Mouse (Mus musculus) cortical plate, adult 2 months (tissue): ENCODE measurements at regions not wholly inside any gene's neighbourhood (a gene's known extent, or its start where the extent isn't known, plus 50 kb on each side); places are given as distances from the start of the nearest gene placed in this dataset.

Experiments used
- CTCF ChIP-seq: fragments of 200-500 bp; IDR thresholded peaks from 2 replicates; pipeline ENCODE4 v1.5.1; 2011; ENCODE audit warnings: mild to moderate bottlenecking, control low read depth, low read length; ENCODE audit not compliant: insufficient read depth; ENCODE audit errors: extremely low read depth
- POLR2A ChIP-seq: fragments of 200-500 bp; IDR thresholded peaks from 2 replicates; pipeline ENCODE4 v1.6.1; 2011; ENCODE audit warnings: mild to moderate bottlenecking, low read length, control low read depth; ENCODE audit not compliant: insufficient read depth; ENCODE audit errors: extremely low read depth

DNA sequence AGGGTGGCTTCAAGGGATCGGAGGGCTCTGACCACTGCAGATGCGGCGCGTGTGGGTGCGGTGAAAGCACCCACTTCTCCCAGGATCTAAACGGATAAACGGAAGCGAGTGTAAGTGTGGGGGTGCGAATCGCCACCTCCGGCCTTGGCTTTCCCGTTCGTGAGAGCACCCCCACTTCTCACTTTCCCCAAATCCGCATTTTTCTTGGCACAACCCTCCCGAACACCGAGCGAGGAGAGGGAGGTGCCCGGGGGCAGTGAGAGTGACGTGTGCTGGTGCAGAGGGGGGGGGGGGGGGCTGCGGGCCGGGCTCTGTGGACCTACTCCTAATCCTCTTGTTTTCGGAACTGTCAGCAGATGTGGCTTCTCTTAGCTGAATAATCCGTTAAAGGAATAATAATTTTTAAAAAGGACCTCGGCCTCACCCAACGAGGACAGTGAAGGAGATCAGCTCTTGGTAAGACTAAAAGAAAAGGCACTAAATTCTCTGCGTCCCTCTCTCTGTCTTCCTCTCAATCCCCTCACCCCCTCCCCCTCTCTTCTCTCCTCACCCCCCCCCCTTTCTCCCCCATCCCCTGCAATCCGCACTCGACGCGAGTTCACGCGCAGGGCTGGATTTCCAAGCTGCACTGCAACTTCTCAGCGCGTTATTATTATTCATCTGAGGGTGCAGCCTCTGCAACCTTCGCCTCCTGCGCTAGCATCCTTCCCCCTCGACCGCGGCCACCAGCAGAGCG lies 483.8 kb downstream of the Prss52 start:
- TF ChIP-seq POLR2A (peak; percentile 87), CTCF (no peak)
